Mouse (Mus musculus) thymus, adult 2 months (tissue): Measurements from ENCODE around the gene Kank1.

Experiments used
- CTCF ChIP-seq: fragments of 200-500 bp; IDR thresholded peaks from 2 replicates; pipeline ENCODE4 v1.5.1; 2012; ENCODE audit warnings: mild to moderate bottlenecking, control low read depth, low read length, moderate library complexity, borderline replicate concordance; ENCODE audit not compliant: control insufficient read depth, poor library complexity, insufficient read depth; ENCODE audit errors: extremely low read depth
- POLR2A ChIP-seq: fragments of 200-500 bp; IDR thresholded peaks from 2 replicates; pipeline ENCODE4 v1.6.1; 2012; ENCODE audit warnings: mild to moderate bottlenecking, low read length, control low read depth, moderate library complexity; ENCODE audit not compliant: control insufficient read depth, poor library complexity, insufficient read depth; ENCODE audit errors: extremely low read depth

DNA sequence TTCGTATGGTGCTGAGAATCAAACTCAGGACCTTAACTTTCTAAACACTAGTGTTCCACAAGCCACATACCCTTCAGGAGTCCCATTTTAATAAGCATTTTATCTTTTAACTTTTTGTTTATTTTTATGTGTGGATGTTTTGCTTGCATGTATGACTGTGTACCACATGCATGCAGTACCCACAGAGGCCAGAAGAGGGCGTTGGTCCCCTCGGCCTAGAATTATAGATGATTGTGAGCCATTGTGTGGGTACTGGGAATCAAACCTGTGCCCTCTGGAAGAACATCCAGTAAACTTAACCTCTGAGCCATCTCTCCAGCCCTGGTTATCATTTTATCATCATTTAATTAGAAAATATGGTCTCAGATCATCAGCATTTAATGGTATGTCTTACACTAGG lies 136.8 kb downstream of the Kank1 start:
- TF ChIP-seq CTCF (no peak), POLR2A (no peak)
